ENCODE assay signal across 9 mouse cellular contexts in the genomic region with DNA sequence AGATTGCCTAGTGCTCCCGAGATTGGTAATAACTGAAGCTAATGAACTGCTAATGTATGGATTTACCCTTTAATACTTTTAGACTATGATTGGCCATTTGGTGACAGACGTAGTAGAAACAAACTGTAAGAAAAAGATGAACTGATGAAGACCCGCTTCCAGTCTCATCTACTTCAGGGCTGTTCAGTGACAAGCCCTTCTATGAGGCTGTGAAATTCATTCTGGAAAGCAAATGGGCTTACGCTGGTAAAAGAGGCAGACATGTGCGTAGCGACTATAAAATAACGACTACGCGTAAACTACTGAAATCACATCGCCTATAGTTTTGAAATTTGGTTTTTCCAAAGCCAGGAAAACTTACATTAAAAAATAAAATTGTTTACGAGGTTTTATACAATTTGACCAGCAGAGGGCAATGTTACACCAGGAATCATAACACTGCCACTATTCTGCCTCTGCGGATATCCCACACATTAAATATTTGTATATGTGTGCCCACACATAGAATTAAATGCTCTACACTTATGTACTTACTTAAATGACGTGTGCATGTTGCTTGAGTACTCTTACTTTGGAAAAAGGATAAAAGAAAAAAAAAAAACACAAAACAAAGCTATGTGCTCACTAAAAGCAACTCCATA. TPM values are rescaled to one million over a fixed set of nuclear protein-coding genes. Genes with fewer than 3 reads are reported as not detected.
DNase-seq lines count a peak whose midpoint lies in the region; ATAC-seq and TF ChIP-seq lines count a peak whose summit lies in the region.
"Had no signal": no experiment of that assay in that cellular context is flagged by ENCODE, and none has a peak within 500 bp of the region (broad histone marks: within the 10 kb centered on the region; RNA-seq: fewer than 3 reads in every experiment).

No protein-coding gene starts in this region.

- no peaks in the 10 kb centered on the region for H3K27me3 ChIP-seq in forebrain, embryonic 12.5 days
- H3K27me3 ChIP-seq: liver, embryonic 15.5 days had no signal

- TF ChIP-seq CTCF in lung, adult 2 months (IDR thresholded peaks at IDR 0.05; ENCODE audit: insufficient read depth, low read length), result no peak

- H3K4me3 ChIP-seq in lung, adult 2 months (replicated peaks; ENCODE audit: extremely low read depth, low read depth, low read length), result no peak overlapping the region
- no peak overlapping the region for H3K4me3 ChIP-seq in forebrain, embryonic 12.5 days (replicated peaks)
- H3K4me3 ChIP-seq: liver, embryonic 15.5 days had no signal

- no peak overlapping the region for H3K4me2 ChIP-seq in forebrain, embryonic 12.5 days
- H3K4me2 ChIP-seq: liver, embryonic 15.5 days had no signal

- TF ChIP-seq POLR2A in lung, adult 2 months (IDR thresholded peaks at IDR 0.05; ENCODE audit: borderline replicate concordance, extremely low read depth, low read depth, low read length), result no peak

- DNase-seq in frontal cortex, postnatal 25 days (ENCODE audit: low spot score in 2 of 2), result no peak
- peak; percentile 1 for DNase-seq in lung, postnatal 25 days (ENCODE audit: low spot score)
- no peak for DNase-seq in lung, adult 2 months
- peak; percentile 77 for DNase-seq in retina, embryonic 14.5 days (ENCODE audit: low spot score)
- DNase-seq in gastrocnemius, postnatal 25 days, result no peak
- DNase-seq in right cerebral cortex, postnatal 25 days, result no peak

- no peaks in the 10 kb centered on the region for H3K9me3 ChIP-seq in forebrain, embryonic 12.5 days
- H3K9me3 ChIP-seq: liver, embryonic 15.5 days had no signal

- WGBS in lung, adult 2 months, result 29% methylated on average over 13 of the region's 13 CpGs
- WGBS in forebrain, embryonic 12.5 days, result 36% methylated on average over 13 of the region's 13 CpGs

- no peak overlapping the region for H3K27ac ChIP-seq in forebrain, embryonic 12.5 days
- H3K27ac ChIP-seq: liver, embryonic 15.5 days had no signal

- H3K9ac ChIP-seq in forebrain, embryonic 12.5 days, result no peak overlapping the region
- H3K9ac ChIP-seq: liver, embryonic 15.5 days had no signal

- no peaks in the 10 kb centered on the region for H3K4me1 ChIP-seq in lung, adult 2 months (ENCODE audit: control insufficient read depth, insufficient read depth, low read length)
- no peaks in the 10 kb centered on the region for H3K4me1 ChIP-seq in forebrain, embryonic 12.5 days
- H3K4me1 ChIP-seq: liver, embryonic 15.5 days had no signal

- H3K36me3 ChIP-seq in forebrain, embryonic 12.5 days (replicated peaks), result no peaks in the 10 kb centered on the region
- H3K36me3 ChIP-seq: liver, embryonic 15.5 days had no signal

- peak; percentile 62; the same call in 1 of the 2 replicates for ATAC-seq in frontal cortex, adult (ENCODE audit: low TSS enrichment)
- ATAC-seq in forebrain, embryonic 12.5 days (ENCODE audit: low FRiP score), result peak; percentile 71

RNA-seq across cellular contexts. Expression of gene Chodl, which starts 38.5 kb away (rescaled TPM):
- polyA plus RNA-seq in lung, adult 2 months (2012; rRNA removed), result 0.17 TPM in 1 of 2 replicates, not detected in the other
- 3.6 and 4.5 TPM in 2 replicates for polyA plus RNA-seq in forebrain, embryonic 12.5 days (2016; fragmentation: Nextera tagmentation; extraction: Ambion mirVana)
- total RNA-seq in gastrocnemius, postnatal 25 days (2021), result 10 to 100 TPM in 1 of 2 experiments, 1 to 10 TPM in 1; 6.2 to 11.7 TPM

Comparison
In these comparisons a context has a peak if more than half of its experiments do, and no peak if none do; other contexts are left out.
1. DNase-seq: peak in lung, postnatal 25 days (single experiment) and retina, embryonic 14.5 days (single experiment); none in frontal cortex, postnatal 25 days (0 of 2), lung, adult 2 months (single experiment), gastrocnemius, postnatal 25 days (single experiment) and right cerebral cortex, postnatal 25 days (single experiment).